Mouse (Mus musculus): ENCODE measurements at regions not wholly inside any gene's neighbourhood (a gene's known extent, or its start where the extent isn't known, plus 50 kb on each side); places are given as distances from the start of the nearest gene placed in this dataset.

GRCm38 (mm10) chr2:169293351-169293750 lies 294.2 kb downstream of the Gm11011 start:
- no peak overlapping the region for H3K9ac ChIP-seq (ENCODE audit: low read depth, low read length)
- H3K4me2 ChIP-seq (ENCODE audit: low read length) = no peak overlapping the region
- no peak for ATAC-seq
- H3K4me3 ChIP-seq (ENCODE audit: low read depth, low read length) = no peak overlapping the region
- H3K4me1 ChIP-seq (ENCODE audit: control insufficient read depth, insufficient read depth, low read length) = peaks cover 13% of the 10 kb centered on the region
- H3K27ac ChIP-seq (ENCODE audit: low read length) = no peak overlapping the region
- no peaks in the 10 kb centered on the region for H3K27me3 ChIP-seq (ENCODE audit: control insufficient read depth, insufficient read depth, low read depth, low read length)
- no peaks in the 10 kb centered on the region for H3K9me3 ChIP-seq (replicated peaks; ENCODE audit: control insufficient read depth, low read length, poor library complexity, severe bottlenecking)
- H3K36me3 ChIP-seq (ENCODE audit: control insufficient read depth, insufficient read depth, low read length) = no peaks in the 10 kb centered on the region
- 24% methylated on average over 3 of the region's 3 CpGs for WGBS

- H3K4me3 ChIP-seq (ENCODE audit: low read depth, low read length) = no peak overlapping the region
- WGBS = 91% methylated on average over 12 of the region's 12 CpGs
Observed at GRCm38 (mm10) chr2:169288891-169289605, 298.5 kb downstream of the Gm11011 start.

GRCm38 (mm10) chr2:169286701-169287100 lies 300.8 kb downstream of the Gm11011 start:
- H3K4me1 ChIP-seq (ENCODE audit: control insufficient read depth, insufficient read depth, low read length) = no peaks in the 10 kb centered on the region
- no peaks in the 10 kb centered on the region for H3K9me3 ChIP-seq (replicated peaks; ENCODE audit: control insufficient read depth, low read length, poor library complexity, severe bottlenecking)
- H3K27me3 ChIP-seq (ENCODE audit: control insufficient read depth, insufficient read depth, low read depth, low read length) = no peaks in the 10 kb centered on the region
- H3K27ac ChIP-seq (ENCODE audit: low read length) = no peak overlapping the region
- 93% methylated on average over 7 of the region's 7 CpGs for WGBS
- no peak for ATAC-seq
- H3K4me2 ChIP-seq (ENCODE audit: low read length) = no peak overlapping the region
- H3K4me3 ChIP-seq (ENCODE audit: low read depth, low read length) = no peak overlapping the region
- no peaks in the 10 kb centered on the region for H3K36me3 ChIP-seq (ENCODE audit: control insufficient read depth, insufficient read depth, low read length)
- H3K9ac ChIP-seq (ENCODE audit: low read depth, low read length) = no peak overlapping the region

More at GRCm38 (mm10) chr2:169288891-169289605, 298.5 kb downstream of the Gm11011 start:
- no peaks in the 10 kb centered on the region for H3K9me3 ChIP-seq (replicated peaks; ENCODE audit: control insufficient read depth, low read length, poor library complexity, severe bottlenecking)
- no peak overlapping the region for H3K9ac ChIP-seq (ENCODE audit: low read depth, low read length)
- H3K4me1 ChIP-seq (ENCODE audit: control insufficient read depth, insufficient read depth, low read length) = no peaks in the 10 kb centered on the region
- ATAC-seq = no peak
- no peak overlapping the region for H3K27ac ChIP-seq (ENCODE audit: low read length)
- no peaks in the 10 kb centered on the region for H3K36me3 ChIP-seq (ENCODE audit: control insufficient read depth, insufficient read depth, low read length)
- no peaks in the 10 kb centered on the region for H3K27me3 ChIP-seq (ENCODE audit: control insufficient read depth, insufficient read depth, low read depth, low read length)
- H3K4me2 ChIP-seq (ENCODE audit: low read length) = no peak overlapping the region

DNA sequence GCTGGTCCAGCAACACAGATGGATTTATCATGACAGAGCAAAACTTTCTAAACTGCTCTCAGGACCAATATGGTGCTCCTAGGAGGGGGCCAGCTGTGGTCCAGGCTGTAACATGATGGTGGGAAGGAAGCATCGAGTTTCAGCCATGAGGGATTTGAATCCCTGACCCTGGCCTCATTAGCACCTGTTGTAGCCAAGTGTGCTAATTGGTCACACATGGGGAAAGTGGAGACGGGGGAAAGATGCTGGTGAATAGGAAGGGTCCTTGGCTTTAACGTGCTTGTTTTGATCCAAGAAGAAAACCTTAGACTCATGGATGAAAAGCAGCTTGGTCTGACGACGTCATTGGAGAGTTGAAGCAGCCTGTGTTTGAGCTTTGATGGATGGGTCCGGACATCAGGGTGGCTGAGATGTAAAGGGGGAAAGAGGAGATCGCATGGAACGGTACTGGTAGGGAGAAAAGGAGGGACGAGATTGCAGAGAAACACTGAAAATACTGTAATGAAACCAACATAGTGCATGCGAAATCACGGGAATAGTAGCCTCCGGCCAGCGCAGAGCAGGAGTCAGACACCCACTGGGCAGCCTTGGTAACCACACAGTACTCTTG lies 304.9 kb downstream of the Gm11011 start:
- H3K27me3 ChIP-seq (ENCODE audit: control insufficient read depth, insufficient read depth, low read depth, low read length) = no peaks in the 10 kb centered on the region
- H3K4me2 ChIP-seq (ENCODE audit: low read length) = no peak overlapping the region
- 76% methylated on average over 13 of the region's 13 CpGs for WGBS
- H3K36me3 ChIP-seq (ENCODE audit: control insufficient read depth, insufficient read depth, low read length) = no peaks in the 10 kb centered on the region
- no peak overlapping the region for H3K27ac ChIP-seq (ENCODE audit: low read length)
- no peaks in the 10 kb centered on the region for H3K4me1 ChIP-seq (ENCODE audit: control insufficient read depth, insufficient read depth, low read length)
- H3K4me3 ChIP-seq (ENCODE audit: low read depth, low read length) = no peak overlapping the region
- no peak for ATAC-seq
- no peaks in the 10 kb centered on the region for H3K9me3 ChIP-seq (replicated peaks; ENCODE audit: control insufficient read depth, low read length, poor library complexity, severe bottlenecking)
- no peak overlapping the region for H3K9ac ChIP-seq (ENCODE audit: low read depth, low read length)

GRCm38 (mm10) chr2:169275371-169275770 lies 312.2 kb downstream of the Gm11011 start:
- WGBS = 93% methylated on average over 4 of the region's 4 CpGs

DNA sequence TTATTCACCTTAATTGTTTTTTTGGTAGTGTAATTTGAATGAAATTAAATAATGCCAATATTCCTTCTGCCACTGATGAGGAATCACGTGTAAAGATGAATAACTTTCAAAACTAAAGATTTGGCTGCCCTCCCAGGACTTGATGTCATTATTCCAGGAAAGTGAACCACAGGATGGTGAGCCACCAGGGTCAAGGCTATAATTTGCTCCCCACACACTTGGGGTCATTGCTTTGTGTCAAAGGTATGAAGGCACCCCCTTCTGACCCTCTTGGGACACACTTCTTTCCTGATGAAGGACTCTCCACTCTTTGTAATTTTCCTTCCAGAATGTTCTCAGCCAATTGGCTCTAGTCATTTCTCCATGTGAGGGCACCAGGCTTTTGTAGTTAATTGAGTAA lies 313.4 kb downstream of the Gm11011 start:
- H3K4me2 ChIP-seq (ENCODE audit: low read length) = no peak overlapping the region
- H3K27me3 ChIP-seq (ENCODE audit: control insufficient read depth, insufficient read depth, low read depth, low read length) = no peaks in the 10 kb centered on the region
- no peak for ATAC-seq
- H3K4me3 ChIP-seq (ENCODE audit: low read depth, low read length) = no peak overlapping the region
- no peak overlapping the region for H3K27ac ChIP-seq (ENCODE audit: low read length)
- H3K36me3 ChIP-seq (ENCODE audit: control insufficient read depth, insufficient read depth, low read length) = no peaks in the 10 kb centered on the region
- no peak overlapping the region for H3K9ac ChIP-seq (ENCODE audit: low read depth, low read length)
- WGBS = 50% methylated on average over 1 of the region's 1 CpGs
- peaks cover 10% of the 10 kb centered on the region for H3K4me1 ChIP-seq (ENCODE audit: control insufficient read depth, insufficient read depth, low read length)
- H3K9me3 ChIP-seq (replicated peaks; ENCODE audit: control insufficient read depth, low read length, poor library complexity, severe bottlenecking) = no peaks in the 10 kb centered on the region

More at GRCm38 (mm10) chr2:169275371-169275770, 312.2 kb downstream of the Gm11011 start:
- Histone ChIP-seq H3K27me3 (ENCODE audit: control insufficient read depth, insufficient read depth, low read depth, low read length) (no peaks in the 10 kb centered on the region), H3K4me2 (ENCODE audit: low read length) (no peak overlapping the region), H3K4me3 (ENCODE audit: low read depth, low read length) (no peak overlapping the region), H3K9ac (ENCODE audit: low read depth, low read length) (no peak overlapping the region), H3K36me3 (ENCODE audit: control insufficient read depth, insufficient read depth, low read length) (no peaks in the 10 kb centered on the region), H3K9me3 (replicated peaks; ENCODE audit: control insufficient read depth, low read length, poor library complexity, severe bottlenecking) (no peaks in the 10 kb centered on the region), H3K27ac (ENCODE audit: low read length) (no peak overlapping the region), H3K4me1 (ENCODE audit: control insufficient read depth, insufficient read depth, low read length) (peaks cover 10% of the 10 kb centered on the region)
- ATAC-seq = no peak

DNA sequence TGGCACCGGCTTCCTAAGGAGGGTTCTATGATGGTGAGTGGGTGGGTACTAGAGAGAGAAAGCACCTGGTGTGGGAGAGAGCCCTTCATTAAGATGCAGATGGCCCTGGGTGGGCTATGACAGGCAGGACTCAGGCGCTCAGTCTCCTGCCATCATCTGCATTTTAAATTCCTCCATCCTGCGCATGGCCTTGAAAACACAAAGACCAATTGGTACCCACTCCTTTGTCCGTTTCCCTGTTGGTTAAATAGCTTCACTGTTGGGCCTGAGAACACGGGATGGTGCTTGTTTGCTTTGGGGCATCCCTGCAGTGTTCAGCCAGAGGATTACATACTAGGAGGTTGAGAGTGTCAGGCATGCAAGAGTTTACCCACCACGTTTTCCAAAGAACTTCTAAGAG lies 314.9 kb downstream of the Gm11011 start:
- 9% methylated on average over 6 of the region's 6 CpGs for WGBS
- ATAC-seq = no peak
- no peak overlapping the region for H3K4me2 ChIP-seq (ENCODE audit: low read length)
- no peaks in the 10 kb centered on the region for H3K36me3 ChIP-seq (ENCODE audit: control insufficient read depth, insufficient read depth, low read length)
- no peak overlapping the region for H3K27ac ChIP-seq (ENCODE audit: low read length)
- H3K9me3 ChIP-seq (replicated peaks; ENCODE audit: control insufficient read depth, low read length, poor library complexity, severe bottlenecking) = no peaks in the 10 kb centered on the region
- H3K4me1 ChIP-seq (ENCODE audit: control insufficient read depth, insufficient read depth, low read length) = peaks cover 10% of the 10 kb centered on the region
- no peaks in the 10 kb centered on the region for H3K27me3 ChIP-seq (ENCODE audit: control insufficient read depth, insufficient read depth, low read depth, low read length)
- no peak overlapping the region for H3K9ac ChIP-seq (ENCODE audit: low read depth, low read length)
- H3K4me3 ChIP-seq (ENCODE audit: low read depth, low read length) = no peak overlapping the region

DNA sequence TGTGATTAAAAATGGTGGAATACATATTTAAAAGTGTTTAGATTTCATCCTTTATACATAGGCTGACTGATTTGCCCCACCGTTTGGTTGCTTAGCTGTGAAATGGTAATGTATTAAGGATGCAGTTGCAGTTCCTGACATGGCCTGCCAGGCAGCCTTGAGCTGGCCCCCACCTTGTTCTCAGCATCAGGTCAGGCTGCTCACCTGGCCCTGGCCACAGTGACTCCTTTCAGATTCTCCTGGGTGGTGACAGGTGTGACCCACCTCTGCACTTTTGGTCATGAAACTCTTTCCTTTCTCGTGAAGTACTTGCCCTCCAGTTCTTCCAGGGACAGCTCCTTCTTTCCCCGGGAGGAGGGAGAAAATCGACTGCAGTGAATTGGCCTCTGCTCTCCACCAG lies 315.5 kb downstream of the Gm11011 start:
- no peaks in the 10 kb centered on the region for H3K9me3 ChIP-seq (replicated peaks; ENCODE audit: control insufficient read depth, low read length, poor library complexity, severe bottlenecking)
- H3K27me3 ChIP-seq (ENCODE audit: control insufficient read depth, insufficient read depth, low read depth, low read length) = no peaks in the 10 kb centered on the region
- H3K4me1 ChIP-seq (ENCODE audit: control insufficient read depth, insufficient read depth, low read length) = peaks cover 10% of the 10 kb centered on the region
- H3K4me3 ChIP-seq (ENCODE audit: low read depth, low read length) = no peak overlapping the region
- H3K36me3 ChIP-seq (ENCODE audit: control insufficient read depth, insufficient read depth, low read length) = no peaks in the 10 kb centered on the region
- no peak overlapping the region for H3K9ac ChIP-seq (ENCODE audit: low read depth, low read length)
- no peak overlapping the region for H3K27ac ChIP-seq (ENCODE audit: low read length)
- WGBS = 18% methylated on average over 4 of the region's 4 CpGs
- H3K4me2 ChIP-seq (ENCODE audit: low read length) = no peak overlapping the region
- peak; percentile 51; the same call in 1 of the 2 replicates for ATAC-seq

GRCm38 (mm10) chr2:169260636-169261035 lies 305.2 kb upstream of the Zfp64 start:
- Histone ChIP-seq H3K4me1 (ENCODE audit: control insufficient read depth, insufficient read depth, low read length) (no peaks in the 10 kb centered on the region), H3K4me2 (ENCODE audit: low read length) (no peak overlapping the region), H3K9ac (ENCODE audit: low read depth, low read length) (no peak overlapping the region), H3K27me3 (ENCODE audit: control insufficient read depth, insufficient read depth, low read depth, low read length) (no peaks in the 10 kb centered on the region), H3K9me3 (replicated peaks; ENCODE audit: control insufficient read depth, low read length, poor library complexity, severe bottlenecking) (no peaks in the 10 kb centered on the region), H3K36me3 (ENCODE audit: control insufficient read depth, insufficient read depth, low read length) (no peaks in the 10 kb centered on the region), H3K4me3 (ENCODE audit: low read depth, low read length) (no peak overlapping the region), H3K27ac (ENCODE audit: low read length) (no peak overlapping the region)
- ATAC-seq = no peak
- 87% methylated on average over 4 of the region's 4 CpGs for WGBS

All from midbrain, embryonic 16.5 days (tissue).